Mouse (Mus musculus) kidney, adult 2 months (tissue): Measurements from ENCODE around the gene Cnn3.

ENCODE experiments used
- CTCF ChIP-seq: fragments of 200-500 bp; conservative IDR thresholded peaks from 2 replicates; pipeline ENCODE4 v1.5.1; 2011; ENCODE audit warnings: low read depth, mild to moderate bottlenecking, control low read depth, low read length, moderate library complexity, mixed read lengths; ENCODE audit not compliant: insufficient read depth, insufficient read length
- POLR2A ChIP-seq: fragments of 200-500 bp; IDR thresholded peaks from one replicate; pipeline ENCODE4 v1.6.1; 2011; ENCODE audit warnings: low read depth, low read length, control low read depth

DNA sequence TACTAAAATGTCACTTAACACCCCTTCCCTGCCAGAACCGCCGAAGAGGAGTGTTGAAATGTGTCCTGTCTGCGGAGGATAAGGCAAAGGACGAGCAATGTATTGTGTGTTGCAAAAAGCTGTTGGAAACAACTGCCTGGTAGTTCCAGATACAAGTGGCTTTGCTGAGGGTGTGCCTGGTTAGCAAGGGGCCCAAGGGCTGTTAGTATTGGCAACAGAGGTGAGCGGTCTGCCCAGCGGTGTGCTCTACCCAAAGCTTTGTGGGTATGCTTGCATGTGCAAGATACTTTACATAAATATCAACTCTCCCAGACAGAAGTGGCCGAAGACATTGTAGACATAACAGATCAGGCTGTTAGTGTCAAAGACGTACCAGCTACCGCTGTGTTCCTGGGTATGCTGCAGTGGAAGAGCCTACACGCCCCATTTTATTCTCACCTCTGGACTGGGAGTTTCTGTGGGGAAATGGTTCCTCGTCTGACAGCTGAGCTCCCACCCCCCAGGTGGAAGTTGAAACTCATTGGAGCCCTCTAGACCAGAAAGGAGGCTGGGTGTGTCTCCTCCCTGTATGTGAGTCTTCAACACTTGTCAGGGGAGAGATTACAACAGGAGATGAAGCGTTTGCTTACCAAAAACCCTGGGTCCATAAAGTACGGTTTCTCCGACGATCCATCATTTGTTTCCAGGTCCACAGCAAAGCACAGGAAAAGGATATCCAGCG, 34.3 kb downstream of the Cnn3 start:
- no peak for TF ChIP-seq POLR2A
- TF ChIP-seq CTCF = no peak
